ENCODE assay signal across 12 mouse cellular contexts in genomic region chr17:51962529-51963110, GRCm38 (mm10).
"Had no signal": no experiment of that assay in that cellular context is flagged by ENCODE, and none has a peak within 500 bp of the region (broad histone marks: within the 10 kb centered on the region; RNA-seq: fewer than 3 reads in every experiment).

No protein-coding gene starts in this region.

- ATAC-seq: liver, postnatal 0 days had no signal

- DNase-seq: kidney, adult 2 months; kidney, postnatal 25 days; layer of hippocampus, adult 9-11 months; layer of hippocampus, postnatal 36 days; liver; liver, embryonic 13.5 days; liver, postnatal 0 days; lung, postnatal 14 days; midbrain, embryonic 14.5 days; right cerebral cortex, adult 18-20 months; thymus, adult 2 months; thymus, postnatal 25 days had no signal
